Mouse (Mus musculus) ovary, postnatal 14 days (tissue): ENCODE data around the gene Olfr938.

Experiments
- DNase-seq: peaks from one replicate; pipeline ENCODE4 v3.0.0; 2022; ENCODE audit warnings: low spot score

Olfr938 gene

GRCm38 (mm10) chr9:39078787-39079186 lies at the start of gene Olfr938:
Olfr938 (minus strand) TSS chr9:39078887.
- DNase-seq, result no peak

GRCm38 (mm10) chr9:39127831-39128230 lies 49.1 kb upstream of the Olfr938 start, which contains the start of gene Olfr27:
Olfr27 (plus strand) TSS chr9:39128131.
- DNase-seq, result no peak

- DNase-seq, result no peak
These were observed 48.6 kb upstream of the Olfr938 start for GRCm38 (mm10) chr9:39127326-39127725.

GRCm38 (mm10) chr9:39064851-39065250 lies 13.8 kb downstream of the Olfr938 start, which contains the start of gene Olfr937:
Olfr937 (minus strand) TSS chr9:39064951.
- no peak for DNase-seq
